Mouse (Mus musculus) forebrain, embryonic 11.5 days (tissue): ENCODE results near the gene Zbtb22. TPM values are rescaled to one million over a fixed set of nuclear protein-coding genes. Genes with fewer than 3 reads are reported as not detected.
"Not testable (repeated sequence)": the region's sequence is repeated elsewhere in the genome, so short reads cannot be mapped to it uniquely, and the experiment has no call there.

Source experiments
- ATAC-seq: fragments of 200-750 bp; cut with Nextera tagmentation; replicated peaks from 2 replicates; pipeline ENCODE4 v1.8.0; 2017; ENCODE audit warnings: moderate TSS enrichment; ENCODE audit not compliant: low FRiP score
- DNase-seq: peaks from one replicate; pipeline ENCODE4 v3.0.0-alpha.2; 2017; ENCODE audit warnings: low spot score
- H3K27ac ChIP-seq: fragments of 300-500 bp; sonication (generic); 2 replicates; pipeline ENCODE4 v1.5.1; 2014; ENCODE audit warnings: low read depth, low read length
- H3K27me3 ChIP-seq: fragments of 300-500 bp; sonication (generic); 2 replicates; pipeline ENCODE4 v1.6.1; 2014; ENCODE audit warnings: mild to moderate bottlenecking, low read length, mixed read lengths; ENCODE audit not compliant: control insufficient read depth, insufficient read depth
- H3K36me3 ChIP-seq: fragments of 300-500 bp; sonication (generic); 2 replicates; pipeline ENCODE4 v1.6.1; 2014; ENCODE audit warnings: mild to moderate bottlenecking, low read length, moderate library complexity, mixed read lengths; ENCODE audit not compliant: control insufficient read depth, insufficient read depth
- H3K4me1 ChIP-seq: fragments of 300-500 bp; sonication (generic); replicated peaks from 2 replicates; pipeline ENCODE4 v1.6.1; 2014; ENCODE audit warnings: low read length, mixed read lengths; ENCODE audit not compliant: control insufficient read depth, insufficient read depth
- H3K4me2 ChIP-seq: fragments of 300-500 bp; sonication (generic); 2 replicates; pipeline ENCODE4 v1.6.1; 2014; ENCODE audit warnings: low read depth, mild to moderate bottlenecking, low read length, moderate library complexity, mixed read lengths; ENCODE audit not compliant: severe bottlenecking
- H3K4me3 ChIP-seq: fragments of 300-500 bp; sonication (generic); 2 replicates; pipeline ENCODE4 v1.5.1; 2014; ENCODE audit warnings: low read depth, low read length
- H3K9ac ChIP-seq: fragments of 300-500 bp; sonication (generic); 2 replicates; pipeline ENCODE4 v1.6.1; 2014; ENCODE audit warnings: low read length
- H3K9me3 ChIP-seq: fragments of 300-500 bp; sonication (generic); 2 replicates; pipeline ENCODE4 v1.6.1; 2016; ENCODE audit warnings: low read length, mixed read lengths; ENCODE audit not compliant: control insufficient read depth
- WGBS: fragments of 180-500 bp; shearing (Covaris S2); extraction: QIAGEN DNeasy Blood & Tissue Kit; methylation state at CpG from one replicate; pipeline ENCODE4 v1.1.7; 2014; 5-methylcytosine and 5-hydroxymethylcytosine counted together
- polyA plus RNA-seq: library from polyadenylated mRNA; unstranded; fragments of >200 nt; fragmentation: Nextera tagmentation; extraction: Ambion mirVana; gene quantifications from 2 replicates; pipeline ENCODE4 v1.2.1, GENCODE M21; 2014

Zbtb22 gene
- polyA plus RNA-seq, 1 experiment from 2014 or later, result 14.9 TPM

DNA sequence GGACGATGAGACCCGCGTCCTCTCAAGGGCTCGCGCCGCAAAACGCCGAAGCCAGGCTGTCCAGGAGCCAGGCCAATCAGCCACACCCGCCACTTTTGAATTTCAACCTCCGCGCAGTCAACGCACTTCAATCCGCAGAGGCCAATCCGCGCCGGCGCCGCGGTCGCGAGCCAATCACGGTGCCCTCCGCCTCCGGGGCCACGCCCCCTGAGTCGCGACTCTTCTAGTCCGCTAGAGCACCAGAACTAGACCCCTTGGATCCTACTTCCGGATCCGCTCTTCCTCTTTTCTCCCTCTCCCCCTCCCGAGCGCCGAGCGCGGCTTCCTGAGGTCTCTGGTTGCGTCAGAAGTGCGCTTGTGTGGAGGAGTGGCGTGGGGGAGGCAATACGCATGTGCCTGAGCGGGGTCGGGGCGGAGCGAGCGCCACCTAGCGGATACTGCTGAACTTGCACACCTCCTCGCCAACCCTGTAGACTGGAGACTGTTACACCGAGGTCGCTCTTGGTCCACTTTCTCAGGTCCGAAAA, 25.1 kb upstream of the Zbtb22 start, which contains the start of gene Kifc1:
TSS of gene Kifc1 (minus strand) at position 129 of the 527 bp plus-strand sequence.
- Histone ChIP-seq H3K4me3 (peak within 1 kb of the TSS; percentile 59), H3K4me1 (peaks cover 8% of the 10 kb centered on the region; the same call in 1 of the 2 replicates), H3K36me3 (peaks cover 6% of the 10 kb centered on the region; the same call in 1 of the 2 replicates), H3K27me3 (no peaks in the 10 kb centered on the region), H3K9ac (peak within 1 kb of the TSS; percentile 66), H3K4me2 (peak within 1 kb of the TSS; percentile 68), H3K9me3 (no peaks in the 10 kb centered on the region), H3K27ac (0 out of 2 replicates have a peak within 1 kb of the TSS, but pooled peaks have one; percentile 18)
- peak; percentile 98 for ATAC-seq
- WGBS, result under 1% methylated on average over 49 of the region's 49 CpGs
- DNase-seq, result peak; percentile 99

DNA sequence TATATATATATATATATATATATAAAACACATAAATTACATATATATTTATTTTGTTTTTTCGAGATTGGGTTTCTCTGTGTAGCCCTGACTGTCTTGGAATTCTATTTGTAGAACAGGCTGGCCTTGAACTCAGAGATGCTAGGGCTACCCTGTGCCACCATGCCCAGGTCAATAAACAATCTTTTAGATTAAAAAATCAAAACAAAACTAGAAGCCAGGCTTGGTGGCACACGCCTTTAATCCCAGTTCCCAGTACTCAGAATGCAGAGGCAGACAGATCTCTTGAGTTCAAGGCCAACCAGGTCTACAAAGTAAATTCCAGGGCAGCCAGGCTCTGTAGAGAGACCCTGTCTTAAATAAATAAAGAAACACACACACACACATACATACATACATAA, 24.3 kb upstream of the Zbtb22 start:
- Histone ChIP-seq H3K4me2 (no peak overlapping the region), H3K9me3 (no peaks in the 10 kb centered on the region), H3K36me3 (no peaks in the 10 kb centered on the region), H3K27me3 (no peaks in the 10 kb centered on the region), H3K27ac (no peak overlapping the region), H3K9ac (no peak overlapping the region), H3K4me3 (no peak overlapping the region), H3K4me1 (peaks cover 8% of the 10 kb centered on the region; the same call in 1 of the 2 replicates)
- DNase-seq (no peak), ATAC-seq (no peak)
- WGBS, result 76% methylated on average over 2 of the region's 2 CpGs

DNA sequence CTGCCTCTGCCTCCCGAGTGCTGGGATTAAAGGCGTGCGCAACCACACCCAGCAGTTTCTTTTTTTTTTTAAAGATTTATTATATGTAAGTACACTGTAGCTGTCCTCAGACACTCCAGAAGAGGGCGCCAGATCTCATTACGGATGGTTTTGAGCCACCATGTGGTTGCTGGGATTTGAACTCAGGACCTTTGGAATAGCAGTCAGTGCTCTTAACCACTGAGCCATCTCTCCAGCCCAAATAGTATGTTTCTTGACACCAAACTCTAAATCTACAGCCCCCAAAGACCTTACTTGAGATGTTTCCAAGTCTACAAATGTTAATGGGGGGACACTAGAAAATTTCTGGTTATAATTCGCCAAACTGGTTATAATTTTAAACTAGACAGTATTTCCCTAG, 23.8 kb upstream of the Zbtb22 start:
- H3K9me3 ChIP-seq, H3K4me1 ChIP-seq, H3K9ac ChIP-seq, H3K27me3 ChIP-seq, H3K4me3 ChIP-seq, DNase-seq, ATAC-seq, H3K36me3 ChIP-seq, H3K4me2 ChIP-seq, H3K27ac ChIP-seq: not testable (repeated sequence)
- WGBS, result 74% methylated on average over 6 of the region's 6 CpGs

DNA sequence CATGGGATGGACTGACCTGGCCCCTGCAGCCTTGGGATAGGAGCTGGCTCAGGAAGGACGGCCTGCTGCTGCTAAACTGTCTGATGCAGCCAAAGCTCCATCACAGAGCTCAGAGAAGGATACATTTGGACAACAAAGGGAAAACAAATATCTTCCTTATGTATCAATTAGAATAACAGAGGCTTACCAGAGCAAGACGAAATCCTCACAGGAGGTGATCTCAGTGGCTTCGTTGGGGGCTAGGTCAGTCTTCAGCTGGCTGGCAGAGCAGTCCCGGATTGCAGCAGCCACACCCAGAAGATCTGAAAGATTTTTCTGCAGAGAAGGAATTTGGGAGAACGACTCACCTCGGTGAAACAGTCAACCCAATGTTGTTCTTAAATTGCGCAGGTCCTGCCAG, 23.3 kb upstream of the Zbtb22 start:
- H3K4me3 ChIP-seq, result no peak overlapping the region
- WGBS, result 26% methylated on average over 7 of the region's 7 CpGs

DNA sequence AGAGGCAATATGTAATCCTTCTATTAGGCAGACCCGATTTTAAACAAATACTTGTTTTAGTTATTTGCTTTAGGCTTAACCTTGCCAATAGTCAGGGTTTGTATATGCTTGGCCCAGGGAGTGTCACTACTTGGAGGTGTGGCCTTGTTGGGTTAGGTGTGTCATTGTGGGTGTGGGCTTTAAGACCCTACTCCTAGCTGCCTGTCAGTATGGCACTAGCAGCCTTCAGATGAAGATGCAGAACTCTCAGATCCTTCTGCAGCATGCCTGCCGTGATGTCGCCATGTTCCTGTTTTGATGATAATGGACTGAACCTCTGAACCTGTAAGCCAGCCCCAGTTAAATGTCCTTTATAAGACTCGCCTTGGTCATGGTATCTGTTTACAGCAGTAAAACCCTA, 22.7 kb upstream of the Zbtb22 start:
- H3K27me3 ChIP-seq, H3K4me2 ChIP-seq, ATAC-seq, H3K36me3 ChIP-seq, H3K27ac ChIP-seq, H3K9ac ChIP-seq, H3K4me3 ChIP-seq, H3K9me3 ChIP-seq, DNase-seq, H3K4me1 ChIP-seq: not testable (repeated sequence)
- 79% methylated on average over 4 of the region's 4 CpGs for WGBS

More for the DNA sequence above, 23.3 kb upstream of the Zbtb22 start:
- Histone ChIP-seq H3K4me2 (no peak overlapping the region), H3K27ac (no peak overlapping the region), H3K36me3 (no peaks in the 10 kb centered on the region), H3K9ac (no peak overlapping the region), H3K27me3 (no peaks in the 10 kb centered on the region), H3K9me3 (no peaks in the 10 kb centered on the region), H3K4me1 (peaks cover 8% of the 10 kb centered on the region; the same call in 1 of the 2 replicates)
- ATAC-seq, result no peak
- no peak for DNase-seq

DNA sequence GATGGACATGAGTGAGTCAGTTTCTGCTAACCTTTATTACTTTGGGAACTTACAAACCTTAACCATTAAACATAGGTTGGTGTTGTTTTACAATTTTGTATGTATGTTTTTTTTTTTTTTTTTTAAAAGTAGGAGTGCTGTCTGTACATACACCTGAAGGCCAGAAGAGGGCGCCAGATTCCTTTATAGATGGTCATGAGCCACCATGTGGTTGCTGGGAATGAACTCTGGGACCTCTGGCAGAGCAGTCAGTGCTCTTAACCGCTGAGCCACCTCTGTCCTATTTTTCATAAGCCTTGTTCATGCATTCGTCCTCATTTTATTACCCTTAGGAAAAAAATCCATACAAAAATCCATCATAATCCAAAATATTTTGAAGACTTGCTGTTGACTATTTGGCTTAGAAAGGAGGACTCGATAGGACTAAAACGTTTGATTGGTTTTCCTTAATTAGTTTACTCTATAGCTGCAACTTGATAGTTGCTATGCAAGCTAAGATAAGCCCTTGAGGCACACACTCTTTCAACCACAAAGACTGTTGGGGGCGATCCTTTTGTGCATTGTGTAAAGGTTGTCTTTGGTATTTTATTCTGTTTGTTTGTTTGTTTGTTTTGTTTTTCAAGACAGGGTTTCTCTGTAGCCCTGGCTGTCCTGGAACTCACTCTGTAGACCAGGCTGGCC, 18.4 kb upstream of the Zbtb22 start:
- H3K4me1 ChIP-seq, result no peaks in the 10 kb centered on the region
- no peak for ATAC-seq
- no peak overlapping the region for H3K27ac ChIP-seq
- 43% methylated on average over 6 of the region's 6 CpGs for WGBS
- H3K9me3 ChIP-seq, result no peaks in the 10 kb centered on the region
- H3K36me3 ChIP-seq, result no peaks in the 10 kb centered on the region
- peak; percentile 64 for DNase-seq
- no peak overlapping the region for H3K4me2 ChIP-seq
- no peaks in the 10 kb centered on the region for H3K27me3 ChIP-seq
- no peak overlapping the region for H3K4me3 ChIP-seq
- no peak overlapping the region for H3K9ac ChIP-seq

DNA sequence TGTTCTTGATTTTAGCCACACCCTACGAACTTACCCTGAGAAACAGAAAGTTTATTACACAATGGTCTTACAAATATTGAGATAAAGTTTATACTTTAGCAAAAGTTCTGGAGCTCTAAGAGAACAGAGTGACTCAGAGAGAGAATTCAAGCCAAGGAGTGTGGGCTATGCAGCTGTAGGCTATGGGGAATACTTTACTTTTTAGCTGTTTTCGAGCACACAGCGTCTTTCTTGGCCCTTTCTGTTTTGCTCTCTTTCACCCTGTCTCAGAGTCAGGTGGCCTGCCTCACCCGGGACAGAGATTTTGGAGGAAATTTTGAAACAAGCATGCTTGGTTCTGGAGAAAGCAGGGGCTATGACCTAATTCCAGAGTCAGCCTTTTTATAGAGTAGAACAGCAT, 17.5 kb upstream of the Zbtb22 start:
- not testable (repeated sequence) for H3K9ac ChIP-seq, H3K4me2 ChIP-seq, H3K4me1 ChIP-seq, H3K27ac ChIP-seq, H3K36me3 ChIP-seq, H3K27me3 ChIP-seq, DNase-seq, H3K9me3 ChIP-seq, ATAC-seq, H3K4me3 ChIP-seq
- WGBS, result 85% methylated on average over 4 of the region's 4 CpGs

DNA sequence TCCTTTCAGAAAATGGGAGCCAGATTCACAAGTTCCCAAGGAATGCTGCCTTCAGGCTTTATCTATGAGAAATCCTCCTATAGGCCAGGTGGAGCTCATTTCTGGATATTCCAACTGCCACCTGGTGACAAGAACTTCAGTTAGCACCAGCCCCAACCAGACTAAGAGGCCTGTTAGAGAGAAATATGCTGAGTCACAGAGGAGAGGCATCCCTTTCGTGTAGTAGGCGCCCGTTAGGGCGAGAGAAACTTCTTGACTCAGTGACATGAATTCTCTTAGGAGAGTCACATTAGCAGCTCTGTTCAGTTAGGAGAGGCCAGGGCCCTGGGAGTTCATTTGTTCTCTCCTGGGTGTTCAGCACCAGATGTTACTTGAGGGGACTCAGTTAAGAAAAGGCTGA, 16.1 kb upstream of the Zbtb22 start:
- Histone ChIP-seq H3K9ac (no peak overlapping the region), H3K4me2 (no peak overlapping the region), H3K36me3 (no peaks in the 10 kb centered on the region), H3K27me3 (no peaks in the 10 kb centered on the region), H3K4me1 (no peaks in the 10 kb centered on the region), H3K4me3 (no peak overlapping the region), H3K27ac (no peak overlapping the region), H3K9me3 (no peaks in the 10 kb centered on the region)
- 84% methylated on average over 4 of the region's 4 CpGs for WGBS
- no peak for DNase-seq
- ATAC-seq, result no peak
